Mouse (Mus musculus) intestine, postnatal 0 days (tissue): Measurements from ENCODE around the gene Pakap. TPM values are rescaled to one million over a fixed set of nuclear protein-coding genes. Genes with fewer than 3 reads are reported as not detected.

Experiments
- ATAC-seq: fragments of 200-750 bp; cut with Nextera tagmentation; 2 replicates; pipeline ENCODE4 v1.8.0; 2017; ENCODE audit warnings: mild to moderate bottlenecking, moderate TSS enrichment, moderate library complexity
- H3K27ac ChIP-seq: fragments of 300-500 bp; sonication (generic); 2 replicates; pipeline ENCODE4 v1.5.1; 2014; ENCODE audit warnings: mild to moderate bottlenecking, low read depth, low read length, moderate library complexity
- H3K27me3 ChIP-seq: fragments of 300-500 bp; sonication (generic); replicated peaks from 2 replicates; pipeline ENCODE4 v1.6.1; 2014; ENCODE audit warnings: low read length, mixed read lengths; ENCODE audit not compliant: control insufficient read depth, insufficient read depth
- H3K36me3 ChIP-seq: fragments of 300-500 bp; sonication (generic); 2 replicates; pipeline ENCODE4 v1.6.1; 2014; ENCODE audit warnings: mild to moderate bottlenecking, moderate library complexity; ENCODE audit not compliant: control insufficient read depth, insufficient read depth
- H3K4me1 ChIP-seq: fragments of 300-500 bp; sonication (generic); replicated peaks from 2 replicates; pipeline ENCODE4 v1.6.1; 2014; ENCODE audit warnings: antibody characterized with exemption, low read length, mixed read lengths; ENCODE audit not compliant: control insufficient read depth, insufficient read depth
- H3K4me2 ChIP-seq: fragments of 300-500 bp; sonication (generic); replicated peaks from 2 replicates; pipeline ENCODE4 v1.6.1; 2014; ENCODE audit warnings: low read depth, mild to moderate bottlenecking, moderate library complexity
- H3K4me3 ChIP-seq: fragments of 300-500 bp; sonication (generic); 2 replicates; pipeline ENCODE4 v1.5.1; 2014; ENCODE audit warnings: low read depth, low read length
- H3K9ac ChIP-seq: fragments of 300-500 bp; sonication (generic); 2 replicates; pipeline ENCODE4 v1.6.1; 2014; ENCODE audit warnings: mild to moderate bottlenecking, low read depth, low read length
- H3K9me3 ChIP-seq: fragments of 300-500 bp; sonication (generic); 2 replicates; pipeline ENCODE4 v1.6.1; 2016; ENCODE audit warnings: mixed run types; ENCODE audit not compliant: control insufficient read depth
- CTCF ChIP-seq: sonication (generic); IDR thresholded peaks from 2 replicates; pipeline ENCODE4 v1.5.1; 2016; ENCODE audit warnings: low read depth, mild to moderate bottlenecking, control low read depth, antibody characterized with exemption, moderate library complexity
- WGBS: fragments of 180-500 bp; shearing (Covaris S2); extraction: QIAGEN DNeasy Blood & Tissue Kit; methylation state at CpG from one replicate; pipeline ENCODE4 v1.1.7; 2014; 5-methylcytosine and 5-hydroxymethylcytosine counted together
- polyA plus RNA-seq: library from polyadenylated mRNA; unstranded; fragments of >200 nt; fragmentation: Nextera tagmentation; extraction: Ambion mirVana; gene quantifications from 2 replicates; pipeline ENCODE4 v1.2.1, GENCODE M21; 2015

Pakap gene
- polyA plus RNA-seq, 1 experiment from 2014 or later: 8.6 TPM

GRCm38 (mm10) chr4:57834141-57834540 is 266.2 kb downstream of the Pakap start:
- Histone ChIP-seq H3K36me3 (no peaks in the 10 kb centered on the region), H3K9ac (no peak overlapping the region), H3K9me3 (no peaks in the 10 kb centered on the region), H3K4me1 (no peaks in the 10 kb centered on the region), H3K4me2 (no peak overlapping the region), H3K27ac (no peak overlapping the region), H3K27me3 (no peaks in the 10 kb centered on the region), H3K4me3 (no peak overlapping the region)
- ATAC-seq: no peak
- TF ChIP-seq CTCF: no peak
- WGBS: 49% methylated on average over 4 of the region's 4 CpGs

GRCm38 (mm10) chr4:57837089-57837488 is 269.1 kb downstream of the Pakap start:
- H3K4me1 ChIP-seq: no peaks in the 10 kb centered on the region
- no peak overlapping the region for H3K4me3 ChIP-seq
- no peaks in the 10 kb centered on the region for H3K27me3 ChIP-seq
- no peaks in the 10 kb centered on the region for H3K36me3 ChIP-seq
- no peak overlapping the region for H3K9ac ChIP-seq
- no peak overlapping the region for H3K4me2 ChIP-seq
- ATAC-seq: no peak
- whole genome bisulfite sequencing: 65% methylated on average over 9 of the region's 9 CpGs
- H3K27ac ChIP-seq: no peak overlapping the region
- no peaks in the 10 kb centered on the region for H3K9me3 ChIP-seq
- no peak for TF ChIP-seq CTCF

- WGBS: 40% methylated on average over 4 of the region's 4 CpGs
- Histone ChIP-seq H3K9me3 (no peaks in the 10 kb centered on the region), H3K36me3 (no peaks in the 10 kb centered on the region), H3K27ac (no peak overlapping the region), H3K27me3 (no peaks in the 10 kb centered on the region), H3K4me3 (no peak overlapping the region), H3K9ac (no peak overlapping the region), H3K4me1 (no peaks in the 10 kb centered on the region), H3K4me2 (no peak overlapping the region)
- ATAC-seq: no peak
- TF ChIP-seq CTCF: no peak
These were observed 271.4 kb downstream of the Pakap start for GRCm38 (mm10) chr4:57839343-57839742.

GRCm38 (mm10) chr4:57841911-57842310 is 273.9 kb downstream of the Pakap start:
- H3K27ac ChIP-seq: no peak overlapping the region
- no peak overlapping the region for H3K4me2 ChIP-seq
- 39% methylated on average over 1 of the region's 1 CpGs for WGBS
- H3K27me3 ChIP-seq: no peaks in the 10 kb centered on the region
- no peak for TF ChIP-seq CTCF
- no peaks in the 10 kb centered on the region for H3K36me3 ChIP-seq
- no peak overlapping the region for H3K9ac ChIP-seq
- no peak overlapping the region for H3K4me3 ChIP-seq
- no peak for ATAC-seq
- peaks cover 3% of the 10 kb centered on the region; the same call in 1 of the 2 replicates for H3K4me1 ChIP-seq
- no peaks in the 10 kb centered on the region for H3K9me3 ChIP-seq

GRCm38 (mm10) chr4:57842472-57843305 is 274.7 kb downstream of the Pakap start:
- H3K36me3 ChIP-seq: no peaks in the 10 kb centered on the region
- no peak for TF ChIP-seq CTCF
- H3K9me3 ChIP-seq: no peaks in the 10 kb centered on the region
- H3K4me2 ChIP-seq: no peak overlapping the region
- WGBS: 70% methylated on average over 11 of the region's 11 CpGs
- H3K9ac ChIP-seq: no peak overlapping the region
- H3K4me3 ChIP-seq: no peak overlapping the region
- H3K27me3 ChIP-seq: no peaks in the 10 kb centered on the region
- H3K4me1 ChIP-seq: peaks cover 3% of the 10 kb centered on the region; the same call in 1 of the 2 replicates
- H3K27ac ChIP-seq: 0 out of 2 replicates have a peak overlapping the region, but pooled peaks have one; percentile 7
- ATAC-seq: no peak

- ATAC-seq: peak; percentile 95
- peaks cover 3% of the 10 kb centered on the region; the same call in 1 of the 2 replicates for H3K4me1 ChIP-seq
- peak overlapping the region; percentile 70 for H3K27ac ChIP-seq
These were observed 277.1 kb downstream of the Pakap start for GRCm38 (mm10) chr4:57845031-57845431.

More at GRCm38 (mm10) chr4:57845031-57845431, 277.1 kb downstream of the Pakap start:
- H3K27me3 ChIP-seq: no peaks in the 10 kb centered on the region
- no peak for TF ChIP-seq CTCF
- H3K4me3 ChIP-seq: peak overlapping the region; percentile 30
- peak overlapping the region; percentile 23 for H3K9ac ChIP-seq
- peak overlapping the region; percentile 61 for H3K4me2 ChIP-seq
- H3K36me3 ChIP-seq: no peaks in the 10 kb centered on the region
- H3K9me3 ChIP-seq: no peaks in the 10 kb centered on the region
- WGBS: under 1% methylated on average over 10 of the region's 10 CpGs
